Mouse (Mus musculus): ENCODE data around the gene BC017158.

GRCm38 (mm10) chr7:128234796-128235195 is 63.2 kb downstream of the BC017158 start:
- TF ChIP-seq CTCF (IDR thresholded peaks at IDR 0.05; ENCODE audit: control insufficient read depth, insufficient read depth, low read length) (no peak), POLR2A (IDR thresholded peaks at IDR 0.05; ENCODE audit: borderline replicate concordance, control insufficient read depth, low read depth, low read length) (no peak)

Measured in bone marrow, adult 2 months (tissue).